Mouse (Mus musculus) midbrain, embryonic 16.5 days (tissue): ENCODE data around the gene Card14. TPM values are rescaled to one million over a fixed set of nuclear protein-coding genes. Genes with fewer than 3 reads are reported as not detected.

Experiments used
- ATAC-seq: fragments of 200-750 bp; cut with Nextera tagmentation; 2 replicates; pipeline ENCODE4 v1.8.0; 2017; ENCODE audit warnings: moderate TSS enrichment
- H3K27ac ChIP-seq: fragments of 300-500 bp; sonication (generic); 2 replicates; pipeline ENCODE4 v1.5.1; 2014; ENCODE audit warnings: mild to moderate bottlenecking, low read length, mixed read lengths
- H3K27me3 ChIP-seq: fragments of 300-500 bp; sonication (generic); 2 replicates; pipeline ENCODE4 v1.6.1; 2014; ENCODE audit warnings: low read depth, low read length, mixed read lengths; ENCODE audit not compliant: control insufficient read depth, insufficient read depth
- H3K36me3 ChIP-seq: fragments of 300-500 bp; sonication (generic); 2 replicates; pipeline ENCODE4 v1.6.1; 2014; ENCODE audit warnings: mild to moderate bottlenecking, low read length, moderate library complexity, mixed read lengths; ENCODE audit not compliant: control insufficient read depth, insufficient read depth
- H3K4me1 ChIP-seq: fragments of 300-500 bp; sonication (generic); 2 replicates; pipeline ENCODE4 v1.6.1; 2014; ENCODE audit warnings: mild to moderate bottlenecking, low read length, mixed read lengths; ENCODE audit not compliant: control insufficient read depth, insufficient read depth
- H3K4me2 ChIP-seq: fragments of 300-500 bp; sonication (generic); 2 replicates; pipeline ENCODE4 v1.6.1; 2014; ENCODE audit warnings: mild to moderate bottlenecking, low read length, mixed read lengths
- H3K4me3 ChIP-seq: fragments of 300-500 bp; sonication (generic); 2 replicates; pipeline ENCODE4 v1.5.1; 2014; ENCODE audit warnings: low read depth, mild to moderate bottlenecking, low read length, moderate library complexity, mixed read lengths
- H3K9ac ChIP-seq: fragments of 300-500 bp; sonication (generic); 2 replicates; pipeline ENCODE4 v1.6.1; 2014; ENCODE audit warnings: low read depth, low read length, mixed read lengths
- H3K9me3 ChIP-seq: fragments of 300-500 bp; sonication (generic); replicated peaks from 2 replicates; pipeline ENCODE4 v1.6.1; 2014; ENCODE audit warnings: mild to moderate bottlenecking, low read length, mixed read lengths; ENCODE audit not compliant: control insufficient read depth, poor library complexity, severe bottlenecking
- WGBS: fragments of 180-500 bp; shearing (Covaris S2); extraction: QIAGEN DNeasy Blood & Tissue Kit; methylation state at CpG from one replicate; pipeline ENCODE4 v1.1.7; 2014; 5-methylcytosine and 5-hydroxymethylcytosine counted together
- polyA plus RNA-seq: library from polyadenylated mRNA; unstranded; fragments of >200 nt; fragmentation: Nextera tagmentation; extraction: Ambion mirVana; gene quantifications from 2 replicates; pipeline ENCODE4 v1.2.1, GENCODE M21; 2015

Card14 gene
- polyA plus RNA-seq, 1 experiment from 2014 or later: 0.38 TPM

DNA sequence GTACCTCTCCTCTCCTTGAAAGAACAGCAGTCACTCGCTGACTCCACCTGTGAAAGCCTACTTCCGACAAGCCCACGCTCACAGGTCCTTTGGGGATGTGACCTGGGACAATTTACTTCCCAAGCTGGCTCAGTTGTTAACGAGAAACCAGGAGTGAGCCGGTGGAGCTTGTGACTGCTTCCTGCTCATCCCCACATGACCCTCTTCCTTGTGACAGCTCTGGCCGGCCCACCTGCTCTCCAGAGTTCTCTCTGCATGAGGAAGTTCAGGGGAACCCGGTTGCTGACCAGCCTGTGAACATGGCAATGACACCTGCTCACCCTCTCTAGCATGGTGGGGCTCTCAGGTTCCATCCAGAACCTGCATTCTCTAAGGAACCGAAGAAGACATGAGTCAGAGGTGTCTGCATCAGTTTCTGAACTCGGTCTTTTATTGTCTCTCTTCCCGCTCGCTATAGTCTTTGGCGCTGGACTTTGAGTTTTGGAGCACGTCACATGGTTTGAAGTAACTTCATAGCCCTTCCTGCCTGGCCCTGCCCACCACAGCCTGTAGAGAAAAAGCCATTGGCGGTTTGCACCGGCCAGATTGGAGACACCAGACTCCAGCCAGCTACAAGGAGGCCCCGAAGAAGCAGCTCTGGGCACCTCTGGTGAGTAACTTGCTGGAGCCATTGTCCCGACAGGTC lies 6.8 kb downstream of the Card14 start:
- Histone ChIP-seq H3K36me3 (no peaks in the 10 kb centered on the region), H3K4me1 (no peaks in the 10 kb centered on the region), H3K27me3 (no peaks in the 10 kb centered on the region), H3K9me3 (no peaks in the 10 kb centered on the region), H3K4me2 (no peak overlapping the region), H3K9ac (no peak overlapping the region), H3K27ac (no peak overlapping the region), H3K4me3 (no peak overlapping the region)
- no peak for ATAC-seq
- WGBS: 81% methylated on average over 17 of the region's 17 CpGs

GRCm38 (mm10) chr11:119316720-119317119 lies 9.2 kb downstream of the Card14 start:
- Histone ChIP-seq H3K9ac (no peak overlapping the region), H3K36me3 (no peaks in the 10 kb centered on the region), H3K27ac (no peak overlapping the region), H3K4me2 (no peak overlapping the region), H3K4me1 (no peaks in the 10 kb centered on the region), H3K9me3 (no peaks in the 10 kb centered on the region), H3K27me3 (no peaks in the 10 kb centered on the region), H3K4me3 (no peak overlapping the region)
- ATAC-seq: no peak
- 89% methylated on average over 4 of the region's 4 CpGs for WGBS

- H3K4me3 ChIP-seq: no peak overlapping the region
- H3K27ac ChIP-seq: no peak overlapping the region
- ATAC-seq: no peak
- no peaks in the 10 kb centered on the region for H3K4me1 ChIP-seq
- WGBS: 87% methylated on average over 13 of the region's 13 CpGs
- H3K36me3 ChIP-seq: no peaks in the 10 kb centered on the region
- H3K4me2 ChIP-seq: no peak overlapping the region
- H3K27me3 ChIP-seq: no peaks in the 10 kb centered on the region
- no peaks in the 10 kb centered on the region for H3K9me3 ChIP-seq
- no peak overlapping the region for H3K9ac ChIP-seq
These were observed 15.0 kb downstream of the Card14 start for GRCm38 (mm10) chr11:119322521-119322920.

DNA sequence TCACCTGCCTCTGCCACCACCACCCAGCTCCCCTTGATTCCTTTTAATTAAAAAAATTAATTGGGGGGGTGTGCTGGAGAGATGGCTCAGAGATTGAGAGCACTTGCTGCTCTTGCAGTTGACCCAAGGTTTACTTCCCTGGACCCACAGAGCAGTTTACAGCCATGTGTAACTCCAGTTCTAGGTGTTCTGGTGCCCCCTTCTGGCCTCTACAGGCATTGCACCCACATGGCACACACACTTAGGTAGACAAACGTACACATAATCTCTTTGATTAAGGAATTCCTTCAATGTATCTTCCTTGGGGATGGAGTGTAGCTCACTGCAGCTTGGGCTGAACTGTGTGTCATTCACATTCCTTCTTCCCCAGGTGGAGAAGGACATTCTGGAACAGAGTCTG lies 17.5 kb downstream of the Card14 start:
- no peak overlapping the region for H3K4me3 ChIP-seq
- ATAC-seq: no peak
- H3K27me3 ChIP-seq: no peaks in the 10 kb centered on the region
- H3K9ac ChIP-seq: no peak overlapping the region
- H3K4me1 ChIP-seq: no peaks in the 10 kb centered on the region
- H3K4me2 ChIP-seq: no peak overlapping the region
- no peak overlapping the region for H3K27ac ChIP-seq
- WGBS: 79% methylated on average over 1 of the region's 1 CpGs
- no peaks in the 10 kb centered on the region for H3K36me3 ChIP-seq
- no peaks in the 10 kb centered on the region for H3K9me3 ChIP-seq

- H3K9ac ChIP-seq: no peak overlapping the region
- H3K4me2 ChIP-seq: no peak overlapping the region
- H3K4me1 ChIP-seq: no peaks in the 10 kb centered on the region
- H3K4me3 ChIP-seq: no peak overlapping the region
- no peak overlapping the region for H3K27ac ChIP-seq
- H3K36me3 ChIP-seq: no peaks in the 10 kb centered on the region
- 59% methylated on average over 4 of the region's 4 CpGs for WGBS
- ATAC-seq: no peak
- H3K27me3 ChIP-seq: no peaks in the 10 kb centered on the region
- H3K9me3 ChIP-seq: no peaks in the 10 kb centered on the region
These were observed 23.0 kb downstream of the Card14 start for GRCm38 (mm10) chr11:119330592-119330991.

DNA sequence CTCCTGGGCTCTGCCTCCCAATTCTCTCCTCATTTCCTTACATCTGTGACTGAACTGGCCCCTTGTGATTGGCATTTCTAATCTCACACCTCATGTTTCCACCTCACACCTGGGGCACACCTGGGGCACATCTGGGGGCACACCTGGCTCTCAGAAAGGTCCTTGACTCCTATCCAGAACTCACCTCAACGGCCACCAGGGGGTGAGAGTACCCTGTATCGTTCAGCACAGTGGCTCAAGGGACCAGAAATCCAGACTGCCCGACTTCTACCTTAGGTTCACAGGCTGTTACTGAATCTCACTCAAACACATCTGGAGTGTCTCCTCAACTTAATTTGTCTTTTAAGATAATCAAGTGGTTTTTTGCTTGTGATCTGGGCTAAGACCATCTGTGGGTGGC lies 24.4 kb downstream of the Card14 start:
- 59% methylated on average over 3 of the region's 3 CpGs for WGBS
- no peaks in the 10 kb centered on the region for H3K27me3 ChIP-seq
- no peak overlapping the region for H3K4me3 ChIP-seq
- no peaks in the 10 kb centered on the region for H3K9me3 ChIP-seq
- no peak overlapping the region for H3K4me2 ChIP-seq
- H3K9ac ChIP-seq: no peak overlapping the region
- ATAC-seq: no peak
- H3K4me1 ChIP-seq: no peaks in the 10 kb centered on the region
- no peaks in the 10 kb centered on the region for H3K36me3 ChIP-seq
- no peak overlapping the region for H3K27ac ChIP-seq

GRCm38 (mm10) chr11:119338271-119339059 lies 30.9 kb downstream of the Card14 start:
- 87% methylated on average over 10 of the region's 10 CpGs for WGBS
- Histone ChIP-seq H3K9ac (no peak overlapping the region), H3K4me2 (no peak overlapping the region), H3K4me1 (no peaks in the 10 kb centered on the region), H3K36me3 (no peaks in the 10 kb centered on the region), H3K27me3 (no peaks in the 10 kb centered on the region), H3K4me3 (no peak overlapping the region), H3K9me3 (no peaks in the 10 kb centered on the region), H3K27ac (no peak overlapping the region)
- no peak for ATAC-seq

- no peak overlapping the region for H3K9ac ChIP-seq
- no peaks in the 10 kb centered on the region for H3K4me1 ChIP-seq
- H3K27me3 ChIP-seq: no peaks in the 10 kb centered on the region
- 50% methylated on average over 5 of the region's 5 CpGs for WGBS
- no peak overlapping the region for H3K4me2 ChIP-seq
- H3K9me3 ChIP-seq: no peaks in the 10 kb centered on the region
- no peak overlapping the region for H3K4me3 ChIP-seq
- H3K36me3 ChIP-seq: no peaks in the 10 kb centered on the region
- no peak overlapping the region for H3K27ac ChIP-seq
- ATAC-seq: no peak
These were observed 31.6 kb downstream of the Card14 start for GRCm38 (mm10) chr11:119339179-119339578.

- no peak overlapping the region for H3K4me3 ChIP-seq
- H3K36me3 ChIP-seq: no peaks in the 10 kb centered on the region
- H3K4me2 ChIP-seq: no peak overlapping the region
- H3K4me1 ChIP-seq: no peaks in the 10 kb centered on the region
- 5% methylated on average over 5 of the region's 5 CpGs for WGBS
- no peaks in the 10 kb centered on the region for H3K9me3 ChIP-seq
- H3K27ac ChIP-seq: no peak overlapping the region
- H3K9ac ChIP-seq: no peak overlapping the region
- H3K27me3 ChIP-seq: no peaks in the 10 kb centered on the region
- no peak for ATAC-seq
These were observed 32.1 kb downstream of the Card14 start for GRCm38 (mm10) chr11:119339637-119340036.
